Mouse (Mus musculus): ENCODE measurements around the gene Camk2g.

Camk2g gene

DNA sequence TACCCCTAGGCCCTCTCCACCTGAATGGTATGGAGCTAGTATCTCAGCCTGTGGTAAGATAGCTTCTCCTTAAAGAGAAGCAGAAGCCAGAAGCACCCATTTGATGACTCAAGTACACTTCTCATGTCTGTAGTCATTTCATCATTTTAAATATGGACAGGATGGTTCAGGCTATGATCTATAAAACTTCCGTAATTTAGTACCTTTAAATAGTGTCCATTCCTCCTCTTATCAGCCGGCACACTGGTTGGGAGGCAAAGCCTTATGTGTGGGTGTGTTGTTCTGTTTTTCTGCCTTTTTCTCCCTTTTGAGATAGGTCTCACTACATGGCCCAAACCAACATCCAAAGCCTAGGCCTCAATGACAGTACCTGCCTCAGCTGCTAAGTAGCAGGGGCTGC is 95.4 kb downstream of the Camk2g start:
- DNase-seq, result no peak

DNA sequence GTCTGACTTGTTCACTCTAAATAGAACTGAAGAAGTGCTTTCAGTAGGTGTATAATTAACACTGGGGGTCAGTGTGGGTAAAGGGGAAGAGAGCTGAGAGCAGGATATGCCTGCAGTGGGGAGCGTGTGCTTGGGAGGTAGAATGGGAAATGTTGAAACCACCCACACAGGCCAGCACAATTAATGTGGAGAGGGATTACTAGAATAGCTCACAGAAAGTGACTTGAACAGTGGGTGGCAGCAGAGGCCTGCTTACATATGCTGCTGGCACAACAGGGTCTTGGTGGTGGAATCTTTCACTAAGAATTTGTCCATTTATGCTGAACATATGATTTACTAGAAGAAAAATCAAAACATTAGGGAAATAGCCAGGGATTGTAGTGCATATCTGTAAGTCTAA is 96.9 kb downstream of the Camk2g start:
- DNase-seq, result peak; percentile 59 to 61

DNA sequence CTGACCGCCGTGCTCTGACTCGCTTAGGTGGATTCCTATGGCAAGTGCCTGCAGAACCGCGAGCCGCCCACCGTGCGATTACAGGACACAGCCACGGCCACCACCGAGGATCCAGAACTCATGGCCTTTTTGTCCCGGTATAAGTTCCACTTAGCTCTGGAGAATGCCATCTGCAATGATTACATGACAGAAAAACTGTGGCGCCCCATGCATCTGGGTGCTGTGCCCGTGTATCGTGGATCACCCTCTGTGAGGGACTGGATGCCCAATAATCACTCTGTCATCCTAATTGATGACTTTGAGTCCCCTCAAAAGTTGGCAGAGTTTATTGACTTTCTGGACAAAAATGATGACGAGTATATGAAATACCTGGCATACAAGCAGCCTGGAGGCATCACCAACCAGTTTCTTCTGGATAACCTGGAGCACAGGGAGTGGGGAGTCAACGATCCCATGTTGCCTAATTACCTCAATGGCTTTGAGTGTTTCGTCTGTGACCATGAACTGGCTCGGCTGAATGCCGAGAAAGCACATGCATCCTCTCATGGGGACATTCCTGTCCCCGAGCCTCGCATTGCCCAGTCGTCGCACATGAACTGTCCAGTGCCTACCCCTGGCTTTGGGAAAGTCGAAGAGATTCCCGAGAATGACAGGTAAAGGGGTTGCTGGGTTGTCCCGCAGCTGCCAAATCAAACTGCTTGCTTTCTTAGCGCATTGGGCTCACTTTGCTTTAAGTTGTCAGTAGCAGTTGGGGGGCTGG is 97.9 kb downstream of the Camk2g start:
- peak in 1 of 2 experiments; percentile 49 for DNase-seq

DNA sequence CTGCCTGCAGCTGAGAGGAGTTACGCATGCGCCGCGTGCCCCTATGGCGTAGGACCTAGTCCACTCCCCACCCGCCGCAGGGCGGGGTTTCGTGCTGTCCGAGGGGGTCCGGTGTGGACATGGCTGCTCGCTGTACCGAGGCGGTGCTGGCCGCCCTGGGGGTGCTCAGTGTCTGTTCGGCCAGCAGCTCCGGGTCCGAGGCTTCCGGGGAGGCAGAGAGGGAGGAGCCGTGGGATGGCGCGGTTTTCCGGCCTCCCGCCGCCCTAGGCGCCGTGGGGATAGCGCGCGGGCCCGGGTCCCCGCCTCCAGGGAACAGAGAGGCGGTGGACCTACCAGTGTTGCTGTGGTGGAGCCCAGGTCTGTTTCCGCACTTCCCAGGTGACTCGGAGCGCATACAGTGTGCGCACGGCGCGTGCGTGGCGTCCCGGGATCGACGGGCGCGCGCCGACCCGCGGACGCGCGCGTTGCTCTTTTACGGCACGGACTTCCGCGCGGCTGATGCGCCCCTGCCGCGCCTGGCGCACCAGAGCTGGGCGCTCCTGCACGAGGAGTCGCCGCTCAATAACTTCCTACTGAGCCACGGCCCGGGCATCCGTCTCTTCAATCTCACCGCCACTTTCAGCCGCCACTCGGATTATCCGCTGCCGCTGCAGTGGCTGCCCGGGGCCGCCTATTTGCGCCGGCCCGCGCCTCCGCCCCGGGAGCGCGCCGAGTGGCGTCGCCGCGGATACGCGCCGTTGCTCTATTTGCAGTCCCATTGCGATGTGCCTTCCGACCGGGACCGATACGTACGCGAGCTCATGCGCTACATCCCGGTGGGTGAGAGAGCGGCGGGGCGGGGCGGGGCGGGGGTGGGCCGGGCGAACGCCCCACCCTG is 98.8 kb downstream of the Camk2g start, which contains the start of gene Fut11:
TSS of gene Fut11 (plus strand) at position 85 of the 877 bp plus-strand sequence.
- DNase-seq, result peak; percentile 87 to 93

DNA sequence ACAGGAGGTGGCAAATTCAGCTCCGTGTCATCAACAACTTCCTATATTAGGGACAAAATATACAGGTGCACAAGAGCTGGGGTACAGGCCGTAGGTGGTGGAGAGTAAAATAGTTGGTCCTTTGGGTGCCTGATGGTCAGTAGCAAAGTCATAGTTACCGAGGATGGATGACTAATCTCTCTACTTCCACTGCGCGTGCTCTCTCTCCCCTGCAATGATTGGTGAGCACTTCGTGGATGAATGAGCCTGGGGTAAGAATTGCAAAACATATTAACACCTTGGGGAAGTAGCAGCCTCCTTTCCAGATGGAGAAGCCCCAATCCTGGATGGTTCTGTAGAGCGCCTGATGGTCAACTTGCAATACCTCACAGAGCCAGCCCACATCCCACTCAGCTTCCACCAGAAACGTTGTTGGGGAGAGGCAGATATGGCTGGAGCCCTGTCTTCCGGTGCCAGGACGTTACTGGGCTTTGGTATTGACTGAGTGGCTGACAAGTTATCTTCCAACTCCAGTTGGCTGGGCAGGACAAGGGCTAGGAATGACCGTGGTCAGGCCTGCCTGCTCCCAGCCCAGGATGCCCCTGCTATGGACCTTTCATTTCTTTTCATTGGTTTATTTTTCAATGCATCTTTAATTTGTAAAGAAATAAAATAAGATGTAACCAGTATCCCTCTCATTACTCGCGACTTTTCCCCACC is 99.6 kb downstream of the Camk2g start:
- no peak for DNase-seq

DNA sequence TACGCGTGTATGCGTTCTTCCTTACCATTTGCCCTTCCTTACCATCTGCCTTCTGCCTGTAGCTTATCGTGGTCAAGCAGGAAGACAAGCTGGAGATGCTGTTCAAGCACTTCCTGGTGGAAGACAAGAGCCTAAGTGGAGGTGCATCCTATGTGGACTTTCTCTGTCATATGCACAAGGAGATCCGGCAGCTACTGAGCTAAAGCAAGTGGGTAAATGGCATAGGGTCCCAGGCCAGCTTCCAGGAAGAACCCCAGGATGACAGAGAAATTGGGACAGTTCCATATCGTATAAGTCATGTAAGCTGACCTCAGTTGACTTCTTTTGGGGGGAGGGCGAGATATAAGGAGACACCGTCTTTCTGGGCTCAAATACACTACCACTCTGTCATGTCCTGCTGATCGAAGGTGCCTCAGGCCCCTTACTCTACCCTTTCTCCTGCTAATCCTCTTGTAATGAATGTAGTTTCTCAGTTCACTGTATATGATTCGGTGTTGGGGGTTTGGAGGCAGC is 100.2 kb downstream of the Camk2g start:
- DNase-seq, result no peak

DNA sequence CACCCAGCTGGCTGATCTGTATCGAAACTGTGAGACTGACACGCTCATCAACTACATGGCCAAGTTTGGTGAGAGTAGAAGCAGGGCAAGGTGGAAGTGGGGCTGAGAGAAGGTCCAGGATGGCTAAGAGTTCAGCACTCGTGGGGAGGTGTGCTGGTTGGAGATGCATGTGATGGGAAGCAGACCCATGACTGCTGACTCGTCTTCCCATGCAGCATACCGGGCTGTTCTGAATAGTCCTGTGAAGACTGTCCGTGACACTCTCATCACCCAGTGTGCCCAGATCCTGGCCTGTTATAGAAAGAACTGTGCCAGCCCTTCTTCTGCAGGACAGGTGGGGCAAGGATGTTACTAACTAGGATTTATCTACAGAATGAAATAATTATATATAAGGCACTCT is 102.1 kb downstream of the Camk2g start:
- no peak for DNase-seq

DNA sequence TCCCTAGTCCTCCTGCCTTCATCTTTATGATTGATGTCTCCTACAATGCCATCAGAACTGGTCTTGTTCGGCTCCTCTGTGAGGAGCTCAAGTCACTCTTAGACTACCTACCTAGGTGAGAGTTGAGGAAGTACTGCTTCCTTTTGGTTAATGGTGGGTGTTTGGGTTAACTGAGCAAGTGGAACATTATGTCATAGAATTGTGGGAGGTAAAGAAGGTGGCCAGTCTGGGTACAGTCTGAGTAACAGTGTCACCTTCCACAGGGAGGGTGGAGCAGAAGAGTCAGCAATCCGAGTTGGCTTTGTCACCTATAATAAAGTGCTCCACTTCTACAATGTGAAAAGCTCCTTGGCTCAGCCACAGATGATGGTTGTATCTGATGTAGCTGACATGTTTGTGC is 104.9 kb downstream of the Camk2g start:
- DNase-seq, result no peak

DNA sequence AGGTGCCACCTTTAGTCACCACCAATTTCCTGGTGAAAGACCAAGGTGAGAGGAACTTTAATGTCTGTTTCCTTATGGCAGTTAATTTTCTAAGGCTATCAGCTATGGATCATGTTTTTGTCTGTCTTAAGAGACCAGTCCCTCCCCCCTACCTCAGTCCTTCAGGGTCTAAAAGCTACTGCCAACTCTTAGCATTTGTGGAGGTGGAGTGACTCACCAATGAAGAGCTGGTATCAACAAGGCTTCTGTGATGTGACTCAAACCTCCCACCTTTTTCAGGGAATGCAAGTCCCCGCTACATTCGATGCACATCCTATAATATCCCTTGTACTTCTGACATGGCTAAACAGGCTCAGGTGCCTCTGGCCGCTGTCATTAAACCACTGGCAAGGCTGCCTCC is 107.3 kb downstream of the Camk2g start:
- no peak for DNase-seq
